Mouse (Mus musculus): Measurements from ENCODE around the gene Cux2. TPM values are rescaled to one million over a fixed set of nuclear protein-coding genes. Genes with fewer than 3 reads are reported as not detected.
A peak's percentile ranks its signal among the peaks of the same experiment; 100 is the strongest.

The Cux2 gene
- total and polyA plus RNA-seq, 2 experiments from 2014 or later, result 16.7 to 44.0 TPM

GRCm38 (mm10) chr5:121834241-121834606 is 215.7 kb downstream of the Cux2 start:
- Histone ChIP-seq H3K4me1 (ENCODE audit: insufficient read depth) (peaks cover 19% of the 10 kb centered on the region), H3K9me3 (ENCODE audit: low read length) (no peaks in the 10 kb centered on the region), H3K4me2 (ENCODE audit: low read depth) (no peak overlapping the region), H3K27ac (ENCODE audit: low read depth, low read length) (no peak overlapping the region), H3K36me3 (ENCODE audit: insufficient read depth) (no peaks in the 10 kb centered on the region), H3K27me3 (ENCODE audit: insufficient read depth, low read length) (no peaks in the 10 kb centered on the region; the same call in 1 of the 2 replicates), H3K4me3 (ENCODE audit: low read depth, low read length) (no peak overlapping the region), H3K9ac (no peak overlapping the region)
- ATAC-seq (no peak), DNase-seq (no peak)
- no peak for TF ChIP-seq CTCF (IDR thresholded peaks at IDR 0.05; ENCODE audit: low read depth)
- WGBS, result 84% methylated on average over 7 of the region's 7 CpGs

DNA sequence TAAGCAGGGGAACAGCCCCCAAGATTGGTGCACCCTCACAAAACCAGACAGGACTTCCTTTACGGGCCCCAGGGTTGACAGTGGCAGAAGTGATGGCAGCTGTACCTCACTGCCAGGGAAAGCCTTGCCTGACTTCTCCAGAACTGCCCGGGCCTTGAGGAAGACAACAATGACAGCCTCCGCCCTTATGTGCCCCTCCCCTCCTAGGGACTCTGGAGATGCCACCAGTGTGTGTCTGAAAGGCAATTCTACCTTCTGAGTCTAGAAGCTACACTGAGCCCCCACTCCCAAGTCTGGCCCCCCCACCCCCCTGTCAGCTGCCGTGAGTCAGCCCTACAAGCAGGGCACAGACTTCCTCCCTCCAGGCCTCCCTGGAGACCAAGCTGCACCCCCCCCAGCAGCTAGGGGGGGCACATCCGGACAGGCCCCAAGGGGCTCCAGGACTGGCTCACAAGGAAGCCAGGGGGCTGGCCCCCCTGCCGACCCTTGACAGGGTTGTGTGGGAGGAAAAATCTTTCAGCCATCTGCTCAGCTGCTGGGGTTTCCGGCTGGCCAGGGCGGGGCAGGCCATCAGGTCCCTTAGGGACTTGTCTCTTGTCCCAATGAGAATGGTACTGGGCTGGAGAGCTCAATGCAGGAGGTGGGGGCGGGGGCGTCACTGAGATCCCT is 216.2 kb downstream of the Cux2 start:
- TF ChIP-seq CTCF (IDR thresholded peaks at IDR 0.05; ENCODE audit: low read depth), result no peak
- no peak for DNase-seq
- no peaks in the 10 kb centered on the region; the same call in 1 of the 2 replicates for H3K27me3 ChIP-seq (ENCODE audit: insufficient read depth, low read length)
- H3K9ac ChIP-seq, result no peak overlapping the region
- 56% methylated on average over 10 of the region's 10 CpGs for WGBS
- no peak overlapping the region for H3K4me3 ChIP-seq (ENCODE audit: low read depth, low read length)
- no peaks in the 10 kb centered on the region for H3K36me3 ChIP-seq (ENCODE audit: insufficient read depth)
- H3K9me3 ChIP-seq (ENCODE audit: low read length), result no peaks in the 10 kb centered on the region
- H3K27ac ChIP-seq (ENCODE audit: low read depth, low read length), result no peak overlapping the region
- ATAC-seq, result no peak
- no peak overlapping the region for H3K4me2 ChIP-seq (ENCODE audit: low read depth)
- peaks cover 20% of the 10 kb centered on the region for H3K4me1 ChIP-seq (ENCODE audit: insufficient read depth)

DNA sequence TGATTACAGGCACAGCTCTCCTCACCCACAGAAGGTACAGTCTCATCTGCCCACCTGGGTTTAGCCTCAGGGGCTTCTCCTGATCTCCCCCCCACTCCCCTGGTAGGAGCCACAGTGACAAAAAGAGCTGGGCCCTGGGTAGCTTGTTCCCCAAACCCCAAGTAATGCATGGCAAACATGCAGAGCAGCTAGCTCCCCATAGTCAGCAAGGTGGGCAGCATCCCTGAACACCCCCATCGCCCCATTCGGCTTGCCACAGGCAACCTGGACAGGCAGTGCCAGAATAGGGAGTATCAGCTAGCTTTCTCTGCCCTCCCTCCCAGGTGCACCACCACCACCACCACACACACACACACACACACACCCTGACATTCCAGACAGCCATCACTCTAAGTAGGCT is 216.7 kb downstream of the Cux2 start:
- no peaks in the 10 kb centered on the region; the same call in 1 of the 2 replicates for H3K27me3 ChIP-seq (ENCODE audit: insufficient read depth, low read length)
- no peak for DNase-seq
- ATAC-seq, result no peak
- no peak overlapping the region for H3K27ac ChIP-seq (ENCODE audit: low read depth, low read length)
- no peak overlapping the region for H3K9ac ChIP-seq
- no peak overlapping the region for H3K4me2 ChIP-seq (ENCODE audit: low read depth)
- no peak overlapping the region for H3K4me3 ChIP-seq (ENCODE audit: low read depth, low read length)
- TF ChIP-seq CTCF (IDR thresholded peaks at IDR 0.05; ENCODE audit: low read depth), result no peak
- H3K4me1 ChIP-seq (ENCODE audit: insufficient read depth), result peaks cover 16% of the 10 kb centered on the region
- no peaks in the 10 kb centered on the region for H3K9me3 ChIP-seq (ENCODE audit: low read length)
- WGBS, result 94% methylated on average over 2 of the region's 2 CpGs
- no peaks in the 10 kb centered on the region for H3K36me3 ChIP-seq (ENCODE audit: insufficient read depth)

GRCm38 (mm10) chr5:121832376-121833155 is 217.3 kb downstream of the Cux2 start:
- no peak overlapping the region for H3K9ac ChIP-seq
- no peak overlapping the region for H3K4me2 ChIP-seq (ENCODE audit: low read depth)
- no peaks in the 10 kb centered on the region for H3K36me3 ChIP-seq (ENCODE audit: insufficient read depth)
- H3K9me3 ChIP-seq (ENCODE audit: low read length), result no peaks in the 10 kb centered on the region
- no peaks in the 10 kb centered on the region; the same call in 1 of the 2 replicates for H3K27me3 ChIP-seq (ENCODE audit: insufficient read depth, low read length)
- no peak overlapping the region for H3K4me3 ChIP-seq (ENCODE audit: low read depth, low read length)
- 81% methylated on average over 6 of the region's 6 CpGs for WGBS
- H3K27ac ChIP-seq (ENCODE audit: low read depth, low read length), result no peak overlapping the region
- H3K4me1 ChIP-seq (ENCODE audit: insufficient read depth), result peaks cover 15% of the 10 kb centered on the region; the same call in 1 of the 2 replicates
- no peak for TF ChIP-seq CTCF (IDR thresholded peaks at IDR 0.05; ENCODE audit: low read depth)
- DNase-seq, result no peak
- ATAC-seq, result no peak

GRCm38 (mm10) chr5:121831002-121831601 is 218.8 kb downstream of the Cux2 start:
- Histone ChIP-seq H3K4me1 (ENCODE audit: insufficient read depth) (peaks cover 15% of the 10 kb centered on the region; the same call in 1 of the 2 replicates), H3K4me2 (ENCODE audit: low read depth) (no peak overlapping the region), H3K4me3 (ENCODE audit: low read depth, low read length) (no peak overlapping the region), H3K9me3 (ENCODE audit: low read length) (no peaks in the 10 kb centered on the region), H3K27me3 (ENCODE audit: insufficient read depth, low read length) (no peaks in the 10 kb centered on the region), H3K27ac (ENCODE audit: low read depth, low read length) (no peak overlapping the region), H3K36me3 (ENCODE audit: insufficient read depth) (no peaks in the 10 kb centered on the region; the same call in 1 of the 2 replicates), H3K9ac (no peak overlapping the region)
- TF ChIP-seq CTCF (IDR thresholded peaks at IDR 0.05; ENCODE audit: low read depth), result no peak
- DNase-seq, result no peak
- 89% methylated on average over 6 of the region's 6 CpGs for WGBS
- ATAC-seq, result no peak

DNA sequence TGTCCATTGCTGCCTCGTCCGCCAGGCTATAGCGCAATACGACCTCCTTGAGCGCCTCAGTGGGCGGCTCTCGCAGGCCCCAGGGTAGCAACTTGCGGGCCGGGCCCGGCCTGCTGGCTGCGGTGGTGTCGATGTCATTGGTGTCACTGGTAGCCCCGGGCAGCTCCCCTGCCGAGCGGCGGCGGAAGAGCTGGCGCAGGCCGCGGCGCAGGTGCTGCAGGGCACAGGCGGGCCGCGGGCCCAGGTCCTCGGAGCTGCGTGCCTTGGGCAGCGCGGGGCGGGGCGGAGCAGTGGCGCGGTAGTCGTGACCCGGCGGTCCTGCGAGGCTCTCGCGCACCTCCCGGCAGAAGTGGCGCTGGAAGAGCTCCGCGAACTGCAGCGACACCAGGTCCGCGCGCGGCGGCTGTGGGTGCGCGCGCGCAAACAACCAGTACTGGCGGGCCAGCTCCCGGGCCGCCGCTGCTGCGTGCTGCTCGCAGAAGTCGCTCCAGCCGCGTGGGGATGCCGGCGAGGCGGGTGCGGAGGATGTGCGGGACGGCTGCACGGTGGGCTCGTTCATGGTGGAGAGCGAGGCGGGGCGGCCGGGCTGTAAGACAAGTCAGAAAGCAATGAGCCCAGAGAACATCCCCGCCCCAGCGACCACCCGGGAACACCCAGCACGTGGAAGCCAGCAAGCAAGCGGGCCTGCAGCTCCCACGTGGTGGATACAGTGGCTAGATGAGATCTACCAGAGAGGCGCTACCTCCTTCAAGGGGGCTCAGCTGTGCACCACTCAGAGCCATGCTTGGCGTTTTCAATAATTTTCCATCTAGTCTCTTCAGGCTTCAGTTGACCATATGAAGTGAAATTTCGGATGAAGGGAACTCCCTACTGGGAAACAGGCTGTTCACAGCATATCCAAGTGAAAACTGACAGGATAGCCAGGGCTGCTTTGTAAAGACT is 221.1 kb downstream of the Cux2 start:
- H3K9ac ChIP-seq, result peak overlapping the region; percentile 47
- WGBS, result 5% methylated on average over 82 of the region's 82 CpGs
- 0 out of 2 replicates have a peak, but pooled peaks cover 3% of the 10 kb centered on the region for H3K4me1 ChIP-seq (ENCODE audit: insufficient read depth)
- TF ChIP-seq CTCF (IDR thresholded peaks at IDR 0.05; ENCODE audit: low read depth), result 0 out of 2 replicates have a peak, but pooled peaks have one; percentile 9
- no peaks in the 10 kb centered on the region; the same call in 1 of the 2 replicates for H3K36me3 ChIP-seq (ENCODE audit: insufficient read depth)
- H3K27ac ChIP-seq (ENCODE audit: low read depth, low read length), result no peak overlapping the region
- H3K9me3 ChIP-seq (ENCODE audit: low read length), result no peaks in the 10 kb centered on the region
- no peaks in the 10 kb centered on the region for H3K27me3 ChIP-seq (ENCODE audit: insufficient read depth, low read length)
- peak overlapping the region; percentile 40 for H3K4me3 ChIP-seq (ENCODE audit: low read depth, low read length)
- peak; percentile 69 for DNase-seq
- ATAC-seq, result peak; percentile 80
- peak overlapping the region; percentile 97 for H3K4me2 ChIP-seq (ENCODE audit: low read depth)

Measured in forebrain, postnatal 0 days (tissue).